Mouse (Mus musculus): ENCODE results near the gene Sox8. TPM values are rescaled to one million over a fixed set of nuclear protein-coding genes. Genes with fewer than 3 reads are reported as not detected.

Sox8 gene
- polyA plus RNA-seq, 1 experiment from 2014 or later = 0.52 TPM

- Histone ChIP-seq H3K36me3 (peaks cover 12% of the 10 kb centered on the region), H3K4me3 (no peak overlapping the region), H3K4me1 (0 out of 2 replicates have a peak, but pooled peaks cover 8% of the 10 kb centered on the region), H3K27me3 (replicated peaks) (no peaks in the 10 kb centered on the region), H3K27ac (no peak overlapping the region), H3K9me3 (replicated peaks) (no peaks in the 10 kb centered on the region), H3K9ac (no peak overlapping the region), H3K4me2 (no peak overlapping the region)
- no peak for ATAC-seq
- WGBS (ENCODE audit: insufficient replicate concordance) = 60% methylated on average over 3 of the region's 3 CpGs
Measured at GRCm38 (mm10) chr17:25597537-25597936, 27.1 kb upstream of the Sox8 start.

DNA sequence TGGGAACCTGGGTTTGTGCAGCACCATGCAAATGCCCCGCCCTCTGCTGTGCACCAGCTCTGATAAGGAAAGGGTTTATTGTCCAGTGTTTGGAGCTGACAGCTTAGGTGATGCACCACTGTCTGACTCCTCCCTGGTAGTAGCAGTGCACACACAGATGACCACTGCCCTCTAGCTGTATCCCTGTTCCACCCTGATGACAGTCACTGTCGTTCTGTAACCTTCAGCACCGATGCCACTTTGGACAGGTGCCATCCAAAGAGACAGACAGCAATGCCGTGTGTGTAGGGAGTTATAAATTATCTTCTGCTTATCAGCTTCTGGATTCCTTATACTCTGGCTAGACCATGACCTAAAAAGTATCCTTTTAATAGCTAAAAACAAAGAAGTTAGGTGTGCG is 25.0 kb upstream of the Sox8 start:
- no peak overlapping the region for H3K9ac ChIP-seq
- H3K4me3 ChIP-seq = no peak overlapping the region
- 70% methylated on average over 5 of the region's 5 CpGs for WGBS (ENCODE audit: insufficient replicate concordance)
- peaks cover 26% of the 10 kb centered on the region for H3K36me3 ChIP-seq
- H3K27me3 ChIP-seq (replicated peaks) = no peaks in the 10 kb centered on the region
- no peaks in the 10 kb centered on the region for H3K9me3 ChIP-seq (replicated peaks)
- 0 out of 2 replicates have a peak, but pooled peaks cover 11% of the 10 kb centered on the region for H3K4me1 ChIP-seq
- no peak overlapping the region for H3K4me2 ChIP-seq
- H3K27ac ChIP-seq = no peak overlapping the region
- no peak for ATAC-seq

GRCm38 (mm10) chr17:25593411-25594261 is 23.1 kb upstream of the Sox8 start:
- no peaks in the 10 kb centered on the region for H3K27me3 ChIP-seq (replicated peaks)
- H3K9ac ChIP-seq = no peak overlapping the region
- no peak overlapping the region for H3K4me2 ChIP-seq
- 0 out of 2 replicates have a peak, but pooled peaks cover 11% of the 10 kb centered on the region for H3K4me1 ChIP-seq
- peaks cover 44% of the 10 kb centered on the region for H3K36me3 ChIP-seq
- H3K4me3 ChIP-seq = no peak overlapping the region
- no peaks in the 10 kb centered on the region for H3K9me3 ChIP-seq (replicated peaks)
- WGBS (ENCODE audit: insufficient replicate concordance) = 79% methylated on average over 22 of the region's 22 CpGs
- ATAC-seq = no peak
- no peak overlapping the region for H3K27ac ChIP-seq

GRCm38 (mm10) chr17:25592336-25592735 is 21.9 kb upstream of the Sox8 start:
- 76% methylated on average over 6 of the region's 6 CpGs for WGBS (ENCODE audit: insufficient replicate concordance)

DNA sequence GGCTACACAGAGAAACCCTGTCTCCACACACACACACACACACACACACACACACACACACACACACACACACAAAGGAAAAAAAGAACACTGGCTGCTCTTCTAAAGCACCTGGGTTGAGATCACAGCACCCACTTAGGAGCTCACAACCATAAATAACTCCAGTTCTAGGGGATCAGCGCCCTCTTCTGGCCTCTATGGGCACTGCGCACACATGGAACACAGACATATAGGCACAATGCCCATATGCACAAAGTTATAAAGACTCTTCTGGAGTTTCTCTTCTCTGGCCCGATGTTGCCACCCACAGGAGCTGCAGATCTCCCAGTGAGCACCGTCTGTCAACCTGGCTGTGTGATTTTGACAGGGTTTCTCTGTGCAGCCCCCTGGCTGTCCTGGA is 20.5 kb upstream of the Sox8 start:
- H3K9ac ChIP-seq = no peak overlapping the region
- H3K36me3 ChIP-seq = peaks cover 55% of the 10 kb centered on the region
- H3K4me2 ChIP-seq = no peak overlapping the region
- ATAC-seq = no peak
- WGBS (ENCODE audit: insufficient replicate concordance) = 73% methylated on average over 4 of the region's 4 CpGs
- H3K9me3 ChIP-seq (replicated peaks) = no peaks in the 10 kb centered on the region
- H3K27ac ChIP-seq = no peak overlapping the region
- 0 out of 2 replicates have a peak, but pooled peaks cover 11% of the 10 kb centered on the region for H3K4me1 ChIP-seq
- no peaks in the 10 kb centered on the region for H3K27me3 ChIP-seq (replicated peaks)
- no peak overlapping the region for H3K4me3 ChIP-seq

More at GRCm38 (mm10) chr17:25592336-25592735, 21.9 kb upstream of the Sox8 start:
- no peaks in the 10 kb centered on the region for H3K27me3 ChIP-seq (replicated peaks)
- H3K9ac ChIP-seq = 0 out of 2 replicates have a peak overlapping the region, but pooled peaks have one; percentile 2
- H3K4me3 ChIP-seq = no peak overlapping the region
- 0 out of 2 replicates have a peak, but pooled peaks cover 11% of the 10 kb centered on the region for H3K4me1 ChIP-seq
- no peak overlapping the region for H3K4me2 ChIP-seq
- no peak overlapping the region for H3K27ac ChIP-seq
- no peaks in the 10 kb centered on the region for H3K9me3 ChIP-seq (replicated peaks)
- ATAC-seq = no peak
- H3K36me3 ChIP-seq = peaks cover 51% of the 10 kb centered on the region

DNA sequence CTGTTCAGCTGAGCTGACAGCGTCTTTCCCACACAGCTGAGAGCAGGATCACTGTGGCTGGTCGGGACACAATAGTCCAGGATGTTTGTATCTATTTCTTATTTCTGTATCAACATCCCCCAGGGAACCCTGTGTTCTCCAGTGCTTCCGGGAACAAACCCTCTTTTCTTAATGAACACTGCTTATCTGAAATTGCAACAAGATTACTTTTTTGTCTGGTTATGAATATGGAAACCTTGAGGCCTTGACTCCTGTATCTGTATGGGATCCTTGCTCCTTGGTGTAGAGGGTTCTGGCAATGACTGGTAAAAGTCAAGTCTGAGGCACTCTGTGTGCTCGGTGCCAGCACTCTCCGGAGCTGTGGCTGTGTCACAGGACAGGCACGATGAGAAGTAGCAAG is 19.6 kb upstream of the Sox8 start:
- no peak overlapping the region for H3K4me2 ChIP-seq
- no peak overlapping the region for H3K27ac ChIP-seq
- H3K4me3 ChIP-seq = no peak overlapping the region
- 72% methylated on average over 6 of the region's 6 CpGs for WGBS (ENCODE audit: insufficient replicate concordance)
- ATAC-seq = no peak
- H3K9me3 ChIP-seq (replicated peaks) = no peaks in the 10 kb centered on the region
- H3K4me1 ChIP-seq = 0 out of 2 replicates have a peak, but pooled peaks cover 11% of the 10 kb centered on the region
- H3K9ac ChIP-seq = no peak overlapping the region
- no peaks in the 10 kb centered on the region for H3K27me3 ChIP-seq (replicated peaks)
- peaks cover 63% of the 10 kb centered on the region for H3K36me3 ChIP-seq

GRCm38 (mm10) chr17:25584646-25585045 is 14.2 kb upstream of the Sox8 start:
- Histone ChIP-seq H3K9me3 (replicated peaks) (no peaks in the 10 kb centered on the region), H3K36me3 (peaks cover 42% of the 10 kb centered on the region), H3K4me3 (no peak overlapping the region), H3K4me1 (peaks cover 33% of the 10 kb centered on the region), H3K4me2 (no peak overlapping the region), H3K9ac (no peak overlapping the region), H3K27me3 (replicated peaks) (no peaks in the 10 kb centered on the region), H3K27ac (no peak overlapping the region)
- 74% methylated on average over 9 of the region's 9 CpGs for WGBS (ENCODE audit: insufficient replicate concordance)
- no peak for ATAC-seq

DNA sequence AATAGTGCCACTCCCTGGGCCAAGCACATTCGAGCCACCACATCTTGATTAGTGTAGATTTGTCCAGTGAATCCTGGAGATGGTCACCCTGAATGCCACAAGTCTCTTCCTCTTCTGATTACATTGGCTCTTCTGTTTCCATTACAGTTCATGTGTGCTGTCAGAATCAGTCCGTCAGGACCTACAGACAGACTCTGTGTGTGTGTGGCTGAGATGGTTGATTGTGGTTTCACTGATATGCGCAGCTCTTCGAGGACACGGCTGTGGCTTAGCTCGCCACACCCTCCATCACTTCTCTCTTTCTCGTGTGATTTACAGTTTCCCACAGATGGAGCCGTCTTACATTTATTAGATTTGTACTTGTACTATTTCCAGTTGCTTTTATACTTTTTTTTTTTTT is 13.4 kb upstream of the Sox8 start:
- Histone ChIP-seq H3K4me3 (no peak overlapping the region), H3K4me2 (no peak overlapping the region; the same call in 1 of the 2 replicates), H3K27me3 (replicated peaks) (no peaks in the 10 kb centered on the region), H3K36me3 (peaks cover 34% of the 10 kb centered on the region), H3K9me3 (replicated peaks) (no peaks in the 10 kb centered on the region), H3K27ac (no peak overlapping the region), H3K4me1 (peaks cover 36% of the 10 kb centered on the region), H3K9ac (no peak overlapping the region)
- 19% methylated on average over 8 of the region's 8 CpGs for WGBS (ENCODE audit: insufficient replicate concordance)
- no peak for ATAC-seq

DNA sequence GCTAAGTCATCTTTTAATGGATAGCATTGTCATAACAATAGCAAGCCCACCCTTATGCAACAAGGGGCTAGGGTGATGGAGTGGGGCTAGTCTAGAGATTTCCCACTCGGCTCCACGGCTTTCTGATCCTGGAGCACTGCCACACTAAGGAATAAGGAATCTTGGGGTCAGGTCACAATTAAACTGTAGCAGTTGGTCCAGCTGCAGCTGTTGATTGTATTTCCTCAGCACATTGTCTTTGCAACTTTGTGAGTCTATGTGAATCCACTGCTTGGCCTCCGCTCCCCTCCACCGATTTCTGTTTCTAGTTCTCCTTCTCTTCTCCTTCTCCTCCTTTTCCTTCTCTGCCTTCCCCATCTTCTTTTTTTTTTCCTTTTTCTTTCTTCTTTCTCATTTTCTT is 12.6 kb upstream of the Sox8 start:
- 80% methylated on average over 4 of the region's 4 CpGs for WGBS (ENCODE audit: insufficient replicate concordance)
- Histone ChIP-seq H3K4me2 (no peak overlapping the region), H3K4me3 (no peak overlapping the region)

DNA sequence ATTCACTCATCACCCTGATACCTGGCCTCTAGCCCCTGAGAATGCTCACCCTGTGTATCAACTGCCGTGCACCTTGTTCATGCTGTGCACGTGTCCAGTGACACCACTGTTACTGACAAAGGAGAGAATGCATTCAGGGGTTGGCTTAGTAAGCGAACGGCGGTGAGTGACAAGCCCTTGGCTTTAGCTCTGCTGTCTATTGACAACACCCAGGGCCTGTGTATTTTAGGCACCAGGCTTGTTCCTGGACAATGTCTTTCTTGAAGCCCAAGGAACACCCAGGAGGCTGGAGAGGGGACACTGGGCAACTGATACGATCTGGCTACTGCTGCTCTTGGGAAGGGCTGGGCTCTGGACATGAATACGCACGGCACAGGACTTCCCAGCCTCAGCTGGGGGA is 11.6 kb upstream of the Sox8 start:
- no peak overlapping the region for H3K4me3 ChIP-seq
- H3K9me3 ChIP-seq (replicated peaks) = no peaks in the 10 kb centered on the region
- H3K27ac ChIP-seq = no peak overlapping the region
- H3K27me3 ChIP-seq (replicated peaks) = peaks cover 8% of the 10 kb centered on the region
- no peak overlapping the region for H3K9ac ChIP-seq
- peaks cover 23% of the 10 kb centered on the region for H3K36me3 ChIP-seq
- WGBS (ENCODE audit: insufficient replicate concordance) = 76% methylated on average over 8 of the region's 8 CpGs
- H3K4me1 ChIP-seq = peaks cover 42% of the 10 kb centered on the region
- no peak for ATAC-seq
- H3K4me2 ChIP-seq = no peak overlapping the region

More for the DNA sequence above, 12.6 kb upstream of the Sox8 start:
- Histone ChIP-seq H3K27me3 (replicated peaks) (no peaks in the 10 kb centered on the region), H3K9me3 (replicated peaks) (no peaks in the 10 kb centered on the region), H3K4me1 (peaks cover 42% of the 10 kb centered on the region), H3K27ac (no peak overlapping the region), H3K36me3 (peaks cover 27% of the 10 kb centered on the region), H3K9ac (no peak overlapping the region)
- ATAC-seq = no peak

DNA sequence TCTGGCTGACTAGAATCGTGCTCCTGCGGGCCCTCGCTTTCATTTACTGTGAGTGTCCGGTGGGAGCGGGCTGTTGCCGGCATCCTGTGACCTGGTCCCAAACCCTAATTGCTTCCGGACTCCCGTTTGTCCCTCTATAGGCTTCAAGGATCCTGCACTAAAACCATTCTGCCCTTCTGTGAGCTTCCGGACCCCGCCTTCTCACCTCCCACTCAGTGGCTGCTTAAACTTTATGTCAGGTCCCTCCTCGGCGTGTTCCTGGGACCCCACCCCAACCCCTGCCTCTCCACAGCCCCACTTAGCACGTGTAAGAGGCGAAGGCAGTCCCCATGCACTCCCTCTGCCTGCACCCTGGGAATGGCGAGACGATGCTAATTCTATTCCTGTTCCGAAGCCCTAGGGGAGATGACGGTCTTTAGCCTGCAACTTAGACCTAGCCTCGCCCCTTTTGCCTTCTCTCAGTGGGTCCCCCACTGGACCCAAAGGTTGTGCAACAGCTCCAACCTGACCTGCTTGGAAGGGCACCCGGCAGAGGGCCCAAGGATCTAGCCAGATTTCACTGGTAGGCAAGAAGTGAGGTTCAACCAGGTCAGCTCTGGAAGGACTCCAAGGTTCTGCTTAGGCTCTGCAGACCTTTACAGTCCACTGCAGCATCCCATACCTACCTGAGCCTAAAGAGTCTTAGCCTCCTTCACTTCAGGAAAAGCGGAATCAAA is 9.0 kb upstream of the Sox8 start:
- peak overlapping the region; percentile 88 for H3K4me2 ChIP-seq
- peaks cover 38% of the 10 kb centered on the region for H3K4me1 ChIP-seq
- H3K36me3 ChIP-seq = peaks cover under 1% of the 10 kb centered on the region
- peak overlapping the region; percentile 75 for H3K4me3 ChIP-seq
- ATAC-seq = peak; percentile 43
- H3K9me3 ChIP-seq (replicated peaks) = no peaks in the 10 kb centered on the region
- H3K9ac ChIP-seq = peak overlapping the region; percentile 83
- 5% methylated on average over 21 of the region's 21 CpGs for WGBS (ENCODE audit: insufficient replicate concordance)
- peak overlapping the region; percentile 69 for H3K27ac ChIP-seq
- peaks cover 22% of the 10 kb centered on the region for H3K27me3 ChIP-seq (replicated peaks)

GRCm38 (mm10) chr17:25578920-25579319 is 8.4 kb upstream of the Sox8 start, which contains the start of gene Lmf1:
Lmf1 (plus strand) TSS chr17:25579085.
- H3K36me3 ChIP-seq = no peaks in the 10 kb centered on the region
- WGBS (ENCODE audit: insufficient replicate concordance) = under 1% methylated on average over 31 of the region's 31 CpGs
- peaks cover 34% of the 10 kb centered on the region for H3K4me1 ChIP-seq
- peaks cover 28% of the 10 kb centered on the region for H3K27me3 ChIP-seq (replicated peaks)
- H3K4me3 ChIP-seq = peak within 1 kb of the TSS; percentile 75
- no peaks in the 10 kb centered on the region for H3K9me3 ChIP-seq (replicated peaks)
- ATAC-seq = peak; percentile 95
- peak within 1 kb of the TSS; percentile 88 for H3K4me2 ChIP-seq
- H3K9ac ChIP-seq = peak within 1 kb of the TSS; percentile 83
- peak within 1 kb of the TSS; percentile 69 for H3K27ac ChIP-seq

All from liver, embryonic 12.5 days (tissue).